Mouse (Mus musculus) heart, postnatal 0 days (tissue): ENCODE data around the gene Gm438.
"Not testable (repeated sequence)": the region's sequence is repeated elsewhere in the genome, so short reads cannot be mapped to it uniquely, and the experiment has no call there.

Experiments
- CTCF ChIP-seq: IDR thresholded peaks from 2 replicates; pipeline ENCODE4 v1.5.1; 2016; ENCODE audit warnings: antibody characterized with exemption, control low read depth, low read depth
- EP300 ChIP-seq: IDR thresholded peaks from 2 replicates; pipeline ENCODE4 v1.6.1; 2016; ENCODE audit warnings: antibody characterized with exemption, low read depth

DNA sequence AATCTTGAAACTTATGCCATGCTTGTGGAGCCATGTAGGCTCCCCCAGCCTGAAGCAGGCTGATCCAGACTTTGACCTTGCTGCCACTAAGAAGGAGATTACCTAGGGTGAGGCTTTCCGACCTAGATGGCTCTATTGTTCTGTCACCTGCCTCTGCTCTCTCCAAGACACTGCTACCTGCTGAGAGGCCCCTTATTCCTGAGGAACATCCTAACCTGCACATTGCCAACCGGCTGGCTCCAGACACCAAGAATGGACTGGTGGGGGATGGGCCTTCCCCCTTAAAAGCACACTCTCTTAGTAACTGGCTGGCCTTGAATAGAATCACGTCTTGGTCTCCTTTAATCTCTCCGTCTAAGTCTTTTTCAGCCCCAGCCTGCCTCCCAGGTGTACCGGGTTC, 20.8 kb upstream of the Gm438 start:
- not testable (repeated sequence) for TF ChIP-seq CTCF, EP300
